Comparison of ENCODE assay signal across 8 mouse cellular contexts in the genomic region with DNA sequence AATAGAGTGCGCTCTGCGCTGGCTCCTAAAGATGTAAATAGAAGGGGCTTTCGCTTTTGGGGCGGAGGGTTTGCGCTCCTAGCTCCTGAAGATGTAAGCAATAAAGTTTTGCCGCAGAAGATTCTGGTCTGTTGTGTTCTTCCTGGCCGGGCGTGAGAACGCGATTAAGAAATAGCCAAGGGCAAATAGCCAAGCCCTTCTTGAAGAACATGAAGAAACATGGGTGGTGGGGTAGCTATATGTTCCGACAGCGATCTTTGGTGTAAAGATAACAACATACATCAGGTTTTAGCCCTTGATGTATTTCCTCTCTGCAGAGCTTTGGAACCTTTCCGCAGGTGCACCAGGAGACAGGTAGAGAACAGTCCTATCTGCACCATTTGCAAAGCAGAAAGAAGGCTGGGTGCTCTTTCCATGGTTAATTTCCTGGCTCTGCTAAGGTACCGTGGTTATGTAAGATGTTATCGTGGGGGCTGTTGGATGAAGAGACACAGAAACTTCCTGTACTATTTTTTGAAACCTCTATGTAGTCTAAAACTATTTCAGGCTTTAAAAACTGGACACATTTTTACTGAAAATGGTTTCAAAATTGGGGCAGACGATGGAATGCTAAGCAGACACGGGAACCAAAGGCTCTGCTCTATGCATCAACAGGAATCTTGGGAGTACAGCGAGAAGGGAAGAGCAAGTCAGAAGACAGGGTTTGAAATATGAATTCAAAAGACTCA. TPM values are rescaled to one million over a fixed set of nuclear protein-coding genes. Genes with fewer than 3 reads are reported as not detected.
DNase-seq lines count a peak whose midpoint lies in the region; ATAC-seq and TF ChIP-seq lines count a peak whose summit lies in the region.

No protein-coding gene starts in this region.

- no peaks in the 10 kb centered on the region for H3K9me3 ChIP-seq in kidney, embryonic 15.5 days (replicated peaks)
- H3K9me3 ChIP-seq in hindbrain, embryonic 16.5 days (ENCODE audit: control insufficient read depth, low read length), result no peaks in the 10 kb centered on the region
- no peaks in the 10 kb centered on the region for H3K9me3 ChIP-seq in midbrain, postnatal 0 days (ENCODE audit: low read length)

- WGBS in kidney, embryonic 15.5 days, result 33% methylated on average over 18 of the region's 18 CpGs
- 31% methylated on average over 18 of the region's 18 CpGs for WGBS in hindbrain, embryonic 16.5 days
- WGBS in midbrain, postnatal 0 days, result 34% methylated on average over 18 of the region's 18 CpGs

- H3K27me3 ChIP-seq in kidney, embryonic 15.5 days, result peaks cover 45% of the 10 kb centered on the region
- H3K27me3 ChIP-seq in hindbrain, embryonic 16.5 days (replicated peaks; ENCODE audit: control insufficient read depth, insufficient read depth, low read length), result no peaks in the 10 kb centered on the region
- no peaks in the 10 kb centered on the region for H3K27me3 ChIP-seq in midbrain, postnatal 0 days (ENCODE audit: insufficient read depth, low read length)

- 0 out of 2 replicates have a peak overlapping the region, but pooled peaks have one; percentile 22 for H3K27ac ChIP-seq in kidney, embryonic 15.5 days
- H3K27ac ChIP-seq in cortical plate, adult 2 months (ENCODE audit: insufficient read depth, low read length), result peak overlapping the region; percentile 99
- no peak overlapping the region for H3K27ac ChIP-seq in hindbrain, embryonic 16.5 days (ENCODE audit: low read depth, low read length)
- H3K27ac ChIP-seq in midbrain, postnatal 0 days (ENCODE audit: low read depth, low read length), result no peak overlapping the region; the same call in 1 of the 2 replicates

- no peaks in the 10 kb centered on the region for H3K36me3 ChIP-seq in kidney, embryonic 15.5 days
- H3K36me3 ChIP-seq in hindbrain, embryonic 16.5 days (ENCODE audit: control insufficient read depth, insufficient read depth, low read length), result no peaks in the 10 kb centered on the region
- no peaks in the 10 kb centered on the region for H3K36me3 ChIP-seq in midbrain, postnatal 0 days (ENCODE audit: insufficient read depth, low read length)

- peak overlapping the region; percentile 50 for H3K9ac ChIP-seq in kidney, embryonic 15.5 days
- peak overlapping the region; percentile 19 for H3K9ac ChIP-seq in hindbrain, embryonic 16.5 days (ENCODE audit: low read depth, low read length)
- no peak overlapping the region for H3K9ac ChIP-seq in midbrain, postnatal 0 days (replicated peaks; ENCODE audit: low read length, poor library complexity, severe bottlenecking)

- peak; percentile 39; the same call in 1 of the 2 replicates for TF ChIP-seq POLR2A in cortical plate, adult 2 months (IDR thresholded peaks at IDR 0.05; ENCODE audit: extremely low read depth, insufficient read depth, low read length)

- peaks cover 40% of the 10 kb centered on the region for H3K4me1 ChIP-seq in kidney, embryonic 15.5 days
- peaks cover 6% of the 10 kb centered on the region; the same call in 1 of the 2 replicates for H3K4me1 ChIP-seq in cortical plate, adult 2 months (ENCODE audit: control insufficient read depth, insufficient read depth, low read length)
- H3K4me1 ChIP-seq in hindbrain, embryonic 16.5 days (ENCODE audit: control insufficient read depth, insufficient read depth, low read depth, low read length), result peaks cover 21% of the 10 kb centered on the region
- H3K4me1 ChIP-seq in midbrain, postnatal 0 days (ENCODE audit: insufficient read depth, low read length), result peaks cover 9% of the 10 kb centered on the region; the same call in 1 of the 2 replicates

- no peak for ATAC-seq in kidney, embryonic 15.5 days (replicated peaks; ENCODE audit: low FRiP score)
- no peak for ATAC-seq in hindbrain, embryonic 16.5 days
- no peak for ATAC-seq in midbrain, postnatal 0 days (ENCODE audit: low FRiP score)

- H3K4me2 ChIP-seq in kidney, embryonic 15.5 days, result peak overlapping the region; percentile 63
- H3K4me2 ChIP-seq in hindbrain, embryonic 16.5 days (ENCODE audit: low read length), result peak overlapping the region; percentile 59
- H3K4me2 ChIP-seq in midbrain, postnatal 0 days (ENCODE audit: low read depth, low read length, poor library complexity, severe bottlenecking), result peak overlapping the region; percentile 60

- no peak for DNase-seq in kidney, postnatal 10 days
- DNase-seq in midbrain, postnatal 0 days (ENCODE audit: low spot score), result peak; percentile 21
- DNase-seq in layer of hippocampus, postnatal 25 days (ENCODE audit: extremely low spot score in 1 of 2, low spot score in 1 of 2), result no peak
- no peak for DNase-seq in gastrocnemius, postnatal 4 days (ENCODE audit: low spot score in 2 of 2)
- no peak for DNase-seq in urinary bladder, postnatal 10 days (ENCODE audit: low spot score)

- H3K4me3 ChIP-seq in kidney, embryonic 15.5 days (replicated peaks), result peak overlapping the region; percentile 54
- H3K4me3 ChIP-seq in cortical plate, adult 2 months (ENCODE audit: insufficient read depth, low read length), result peak overlapping the region; percentile 72
- peak overlapping the region; percentile 40 for H3K4me3 ChIP-seq in hindbrain, embryonic 16.5 days (ENCODE audit: low read length)
- H3K4me3 ChIP-seq in midbrain, postnatal 0 days (ENCODE audit: low read depth, low read length), result peak overlapping the region; percentile 34

- no peak for TF ChIP-seq CTCF in cortical plate, adult 2 months (IDR thresholded peaks at IDR 0.05; ENCODE audit: extremely low read depth, insufficient read depth, low read length)
- TF ChIP-seq CTCF in midbrain, postnatal 0 days (IDR thresholded peaks at IDR 0.05), result no peak

RNA-seq across cellular contexts. Expression of a gene that starts 2.5 kb away (rescaled TPM):
- polyA plus RNA-seq in kidney, embryonic 15.5 days (2015; fragmentation: Nextera tagmentation; extraction: Ambion mirVana), result 5.2 and 5.3 TPM in 2 replicates
- 321 and 328 TPM in 2 replicates for polyA plus RNA-seq in cortical plate, adult 2 months (2012; rRNA removed)
- polyA plus RNA-seq in hindbrain, embryonic 16.5 days (2015; fragmentation: Nextera tagmentation; extraction: Ambion mirVana), result 137 and 140 TPM in 2 replicates
- 228 and 249 TPM in 2 replicates for total RNA-seq in midbrain, postnatal 0 days (2014; rRNA removed)
- 157 and 162 TPM in 2 replicates for polyA plus RNA-seq in midbrain, postnatal 0 days (2015; fragmentation: Nextera tagmentation; extraction: Ambion mirVana)
- total RNA-seq in layer of hippocampus, postnatal 25 days (2021), result 100 to 1,000 TPM; 454 to 464 TPM
- 1 to 10 TPM; 1.7 to 2.6 TPM for total RNA-seq in gastrocnemius, postnatal 4 days (2021)

Comparison
In these comparisons a context has a peak if more than half of its experiments do, and no peak if none do; other contexts are left out.
1. H3K27ac ChIP-seq: peak in kidney, embryonic 15.5 days (single experiment) and cortical plate, adult 2 months (single experiment); none in hindbrain, embryonic 16.5 days (single experiment) and midbrain, postnatal 0 days (single experiment).
2. RNA of a gene that starts 2.5 kb away (polyA plus RNA-seq): 321 to 328 TPM in cortical plate, adult 2 months, 157 to 162 TPM in midbrain, postnatal 0 days and 137 to 140 TPM in hindbrain, embryonic 16.5 days; 5.2 to 5.3 TPM in kidney, embryonic 15.5 days; every median in the first group is over 10 times any median in the second.
3. Peak in every context shown above with its lines, with median percentiles within 50 percentile points of each other: H3K4me2 ChIP-seq and H3K4me3 ChIP-seq.